Mouse (Mus musculus) embryonic facial prominence, embryonic 14.5 days (tissue): ENCODE measurements at regions not wholly inside any gene's neighbourhood (a gene's known extent, or its start where the extent isn't known, plus 50 kb on each side); places are given as distances from the start of the nearest gene placed in this dataset.

Source experiments
- ATAC-seq: fragments of 200-750 bp; cut with Nextera tagmentation; 2 replicates; pipeline ENCODE4 v1.8.0; 2017; ENCODE audit warnings: low read depth, moderate number of reproducible peaks, moderate TSS enrichment
- DNase-seq: peaks from one replicate; pipeline ENCODE4 v3.0.0-alpha.2; 2015; ENCODE audit warnings: low spot score
- H3K27ac ChIP-seq: fragments of 300-500 bp; sonication (generic); replicated peaks from 2 replicates; pipeline ENCODE4 v1.5.1; 2014; ENCODE audit warnings: low read depth, mild to moderate bottlenecking, low read length, moderate library complexity
- H3K27me3 ChIP-seq: fragments of 300-500 bp; sonication (generic); replicated peaks from 2 replicates; pipeline ENCODE4 v1.6.1; 2014; ENCODE audit warnings: low read length; ENCODE audit not compliant: control insufficient read depth, insufficient read depth
- H3K36me3 ChIP-seq: fragments of 300-500 bp; sonication (generic); 2 replicates; pipeline ENCODE4 v1.6.1; 2014; ENCODE audit warnings: low read length, mixed read lengths; ENCODE audit not compliant: control insufficient read depth, insufficient read depth
- H3K4me1 ChIP-seq: fragments of 300-500 bp; sonication (generic); 2 replicates; pipeline ENCODE4 v1.6.1; 2014; ENCODE audit warnings: antibody characterized with exemption, low read length; ENCODE audit not compliant: control insufficient read depth, insufficient read depth
- H3K4me2 ChIP-seq: fragments of 300-500 bp; sonication (generic); 2 replicates; pipeline ENCODE4 v1.6.1; 2014; ENCODE audit warnings: low read depth, mild to moderate bottlenecking, low read length, moderate library complexity, mixed read lengths
- H3K4me3 ChIP-seq: fragments of 300-500 bp; sonication (generic); 2 replicates; pipeline ENCODE4 v1.5.1; 2014; ENCODE audit warnings: low read depth, mild to moderate bottlenecking, low read length
- H3K9ac ChIP-seq: fragments of 300-500 bp; sonication (generic); 2 replicates; pipeline ENCODE4 v1.6.1; 2014; ENCODE audit warnings: low read depth, mild to moderate bottlenecking, low read length, moderate library complexity, mixed read lengths
- H3K9me3 ChIP-seq: fragments of 300-500 bp; sonication (generic); 2 replicates; pipeline ENCODE4 v1.6.1; 2016; ENCODE audit warnings: low read length; ENCODE audit not compliant: control insufficient read depth
- WGBS: fragments of 180-500 bp; shearing (Covaris S2); extraction: QIAGEN DNeasy Blood & Tissue Kit; methylation state at CpG from one replicate; pipeline ENCODE4 v1.1.7; 2014; 5-methylcytosine and 5-hydroxymethylcytosine counted together

DNA sequence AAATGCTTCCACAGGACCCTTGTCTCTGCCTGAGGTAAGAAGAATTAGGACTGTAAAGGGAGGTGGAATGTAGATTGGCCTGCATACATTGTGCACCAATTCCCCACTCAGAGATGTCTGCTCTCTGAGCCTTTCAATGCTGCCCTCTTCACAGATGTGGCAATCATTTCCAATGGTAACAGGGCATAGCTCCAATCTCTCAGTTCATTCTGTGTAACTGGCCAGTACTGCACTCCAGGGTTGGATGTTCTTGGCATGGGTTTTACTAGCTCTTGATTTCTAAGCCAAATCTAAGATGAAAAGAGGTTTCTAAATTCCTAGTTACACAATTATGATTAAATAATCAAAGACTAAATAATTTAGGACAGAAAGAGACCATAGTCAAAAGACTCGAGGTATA is 1439.8 kb upstream of the Lrrc6 start:
- no peaks in the 10 kb centered on the region for H3K4me1 ChIP-seq
- no peak for ATAC-seq

DNA sequence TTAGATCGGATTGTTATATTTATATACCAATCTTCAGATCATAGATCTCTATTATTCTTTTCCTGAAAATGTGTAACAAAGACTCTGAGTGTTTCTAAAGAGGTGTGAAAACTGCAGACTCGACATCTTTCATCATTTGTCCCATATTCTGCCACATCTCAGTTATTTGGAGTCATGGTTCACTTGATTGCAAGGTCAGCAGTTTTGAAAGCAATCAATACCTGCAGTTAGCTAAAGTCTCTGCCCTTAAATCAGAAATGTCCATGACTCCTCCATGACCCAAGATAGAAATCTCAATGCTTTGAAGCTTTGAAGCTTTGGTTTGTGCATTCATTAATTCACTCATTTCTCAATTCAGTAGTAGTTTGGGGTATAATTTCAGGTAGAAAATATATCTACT is 1424.2 kb upstream of the Lrrc6 start:
- ATAC-seq, result no peak
- Histone ChIP-seq H3K9ac (no peak overlapping the region), H3K27me3 (no peaks in the 10 kb centered on the region), H3K27ac (no peak overlapping the region), H3K36me3 (no peaks in the 10 kb centered on the region), H3K4me1 (no peaks in the 10 kb centered on the region), H3K9me3 (no peaks in the 10 kb centered on the region), H3K4me3 (no peak overlapping the region), H3K4me2 (no peak overlapping the region)
- WGBS, result 79% methylated on average over 2 of the region's 2 CpGs
- no peak for DNase-seq

More for the DNA sequence above, 1439.8 kb upstream of the Lrrc6 start:
- Histone ChIP-seq H3K4me3 (no peak overlapping the region), H3K27me3 (no peaks in the 10 kb centered on the region), H3K9ac (no peak overlapping the region), H3K27ac (no peak overlapping the region), H3K9me3 (no peaks in the 10 kb centered on the region), H3K4me2 (no peak overlapping the region), H3K36me3 (no peaks in the 10 kb centered on the region)
- WGBS, result 83% methylated on average over 1 of the region's 1 CpGs
- DNase-seq, result no peak

DNA sequence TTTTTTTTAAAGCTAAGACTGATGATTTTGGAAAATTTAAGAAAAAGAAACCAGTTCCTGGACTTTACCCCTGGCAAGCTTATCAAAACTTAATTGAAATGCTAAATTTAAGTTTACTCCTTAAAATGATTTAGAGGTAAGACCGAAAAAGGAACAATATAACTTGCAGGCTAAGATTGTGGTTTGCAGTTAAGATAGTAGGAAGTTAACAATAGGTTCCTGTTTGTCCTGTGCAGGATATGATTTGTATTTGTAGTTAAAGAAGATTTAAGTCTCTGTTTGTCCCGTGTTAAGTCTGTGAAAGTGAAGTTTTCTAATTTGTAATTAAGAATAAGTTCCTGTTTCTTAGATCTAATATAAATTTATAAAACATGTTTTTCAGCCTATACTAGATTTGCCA is 1406.3 kb upstream of the Lrrc6 start:
- Histone ChIP-seq H3K9me3 (no peaks in the 10 kb centered on the region), H3K27ac (no peak overlapping the region), H3K4me3 (no peak overlapping the region), H3K4me1 (no peaks in the 10 kb centered on the region), H3K36me3 (no peaks in the 10 kb centered on the region), H3K4me2 (no peak overlapping the region), H3K9ac (no peak overlapping the region), H3K27me3 (no peaks in the 10 kb centered on the region)
- WGBS, result 82% methylated on average over 2 of the region's 2 CpGs
- no peak for DNase-seq
- ATAC-seq, result no peak

DNA sequence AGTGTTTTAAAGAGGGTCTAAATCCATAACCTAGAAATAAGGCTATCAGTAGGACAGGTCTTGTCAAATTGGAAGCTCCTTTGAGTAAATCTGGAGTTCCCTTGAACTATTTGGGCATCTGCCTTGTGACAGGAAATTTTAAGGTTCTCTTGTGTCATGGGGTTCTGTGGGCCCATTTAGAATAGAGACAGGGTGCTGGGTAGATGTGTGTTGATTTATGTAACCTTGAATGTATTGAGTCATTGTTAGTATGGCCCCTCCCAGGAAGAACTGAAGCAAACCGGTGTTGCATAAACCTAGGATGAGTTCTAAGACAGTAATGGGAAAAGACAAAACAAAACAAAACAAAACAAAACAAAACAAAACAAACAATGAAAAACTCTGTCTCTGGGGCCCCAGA is 1404.6 kb upstream of the Lrrc6 start:
- no peak overlapping the region for H3K27ac ChIP-seq
- no peaks in the 10 kb centered on the region for H3K9me3 ChIP-seq
- ATAC-seq (no peak), DNase-seq (no peak)
- H3K4me1 ChIP-seq, result peaks cover 6% of the 10 kb centered on the region; the same call in 1 of the 2 replicates
- WGBS, result 69% methylated on average over 1 of the region's 1 CpGs
- H3K36me3 ChIP-seq, result no peaks in the 10 kb centered on the region
- H3K4me3 ChIP-seq, result no peak overlapping the region
- H3K4me2 ChIP-seq, result no peak overlapping the region
- no peak overlapping the region for H3K9ac ChIP-seq
- no peaks in the 10 kb centered on the region for H3K27me3 ChIP-seq

DNA sequence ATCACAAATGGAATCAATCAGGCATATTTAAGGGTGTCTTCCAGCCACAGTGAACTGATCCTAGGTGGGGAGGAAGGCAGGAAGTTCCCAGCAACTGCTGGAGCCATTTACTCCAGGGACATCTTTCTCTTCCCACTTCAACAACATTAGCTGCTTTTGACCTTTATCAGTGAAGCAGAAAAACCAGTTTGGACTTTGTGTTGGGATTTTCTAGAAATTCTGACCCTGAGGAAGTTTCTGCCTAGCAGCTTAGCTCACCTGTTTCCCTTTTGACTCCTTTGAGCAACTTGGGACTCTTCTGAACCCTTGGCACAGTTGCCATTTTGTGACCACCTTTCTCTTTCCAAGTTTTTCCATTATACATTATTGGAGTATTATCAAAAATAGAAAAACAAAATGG is 1403.9 kb upstream of the Lrrc6 start:
- H3K4me2 ChIP-seq, result no peak overlapping the region
- no peak overlapping the region for H3K27ac ChIP-seq
- no peak for DNase-seq
- no peaks in the 10 kb centered on the region for H3K9me3 ChIP-seq
- H3K4me3 ChIP-seq, result no peak overlapping the region
- H3K9ac ChIP-seq, result no peak overlapping the region
- no peak for ATAC-seq
- H3K27me3 ChIP-seq, result no peaks in the 10 kb centered on the region
- peaks cover 6% of the 10 kb centered on the region; the same call in 1 of the 2 replicates for H3K4me1 ChIP-seq
- H3K36me3 ChIP-seq, result no peaks in the 10 kb centered on the region

DNA sequence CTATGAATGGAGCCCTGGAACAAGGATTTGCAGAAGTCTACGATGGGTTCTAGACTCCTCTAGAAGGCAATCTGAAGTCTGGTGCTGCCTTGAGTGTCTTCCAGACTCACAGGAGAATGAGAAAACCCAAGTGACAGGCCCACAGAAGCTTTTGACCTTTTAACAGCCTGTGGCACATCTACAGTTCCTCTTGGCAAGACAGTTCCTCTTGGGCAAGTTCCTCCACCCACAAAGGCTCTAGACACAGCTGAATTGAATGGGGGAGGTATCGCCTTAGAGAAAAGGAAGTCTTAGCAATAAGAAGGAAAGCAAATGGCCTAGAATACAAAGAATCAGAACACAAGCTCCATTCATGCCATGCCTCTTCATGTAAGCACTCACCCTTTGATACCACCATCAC is 1402.3 kb upstream of the Lrrc6 start:
- Histone ChIP-seq H3K4me2 (no peak overlapping the region), H3K9ac (no peak overlapping the region), H3K4me3 (no peak overlapping the region), H3K27ac (no peak overlapping the region), H3K36me3 (no peaks in the 10 kb centered on the region), H3K4me1 (peaks cover 6% of the 10 kb centered on the region; the same call in 1 of the 2 replicates), H3K27me3 (no peaks in the 10 kb centered on the region), H3K9me3 (no peaks in the 10 kb centered on the region)
- WGBS, result 88% methylated on average over 2 of the region's 2 CpGs
- DNase-seq, result no peak
- no peak for ATAC-seq

DNA sequence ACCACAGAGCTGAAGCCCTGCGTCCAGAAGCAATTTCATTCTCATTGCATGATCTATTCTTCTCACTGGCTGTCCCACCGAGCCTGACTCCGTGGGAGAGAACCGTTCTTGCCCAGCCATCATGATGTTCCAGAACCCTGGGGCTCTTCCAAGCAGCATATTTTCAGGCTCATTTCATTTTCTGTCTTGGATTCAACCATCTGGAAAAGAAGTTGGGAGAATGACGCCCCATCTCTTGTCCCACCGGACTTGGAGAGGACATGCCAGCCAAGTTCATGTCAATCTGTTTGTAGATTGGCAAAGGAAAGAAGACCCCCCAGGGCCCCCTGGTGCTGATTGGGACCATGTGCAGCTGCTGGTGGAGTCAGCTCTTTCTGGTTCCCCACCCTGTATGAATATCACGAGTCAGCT is 1400.5 kb upstream of the Lrrc6 start:
- WGBS, result 58% methylated on average over 7 of the region's 7 CpGs
- DNase-seq, result peak; percentile 84
- H3K27me3 ChIP-seq, result no peaks in the 10 kb centered on the region
- no peak overlapping the region for H3K9ac ChIP-seq
- H3K4me3 ChIP-seq, result no peak overlapping the region
- H3K4me2 ChIP-seq, result no peak overlapping the region
- H3K9me3 ChIP-seq, result no peaks in the 10 kb centered on the region
- H3K36me3 ChIP-seq, result no peaks in the 10 kb centered on the region
- 0 out of 2 replicates have a peak overlapping the region, but pooled peaks have one; percentile 2 for H3K27ac ChIP-seq
- H3K4me1 ChIP-seq, result peaks cover 6% of the 10 kb centered on the region; the same call in 1 of the 2 replicates
- peak; percentile 65; the same call in 1 of the 2 replicates for ATAC-seq

DNA sequence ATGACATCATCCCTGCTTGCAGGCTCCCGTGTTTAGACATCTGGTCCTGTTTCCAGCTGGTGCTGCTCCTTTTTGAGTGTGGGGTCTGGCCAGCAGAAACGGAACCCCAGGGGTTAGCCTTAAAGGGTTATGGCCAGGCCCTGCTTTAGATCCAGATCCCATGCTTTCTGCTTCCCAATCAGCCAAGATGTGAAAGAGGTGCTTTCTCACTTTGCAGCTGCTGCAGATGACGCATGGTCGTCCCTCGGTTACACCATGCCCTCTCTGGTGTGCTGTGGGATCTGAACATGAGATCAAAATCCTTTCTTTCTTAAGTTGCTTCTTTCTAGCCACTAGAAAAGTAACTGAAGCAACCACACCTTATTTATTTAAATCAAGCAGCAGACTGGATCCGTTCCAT is 1399.1 kb upstream of the Lrrc6 start:
- Histone ChIP-seq H3K4me1 (peaks cover 6% of the 10 kb centered on the region; the same call in 1 of the 2 replicates), H3K4me2 (no peak overlapping the region), H3K27ac (no peak overlapping the region), H3K4me3 (no peak overlapping the region), H3K9ac (no peak overlapping the region), H3K9me3 (no peaks in the 10 kb centered on the region), H3K36me3 (no peaks in the 10 kb centered on the region), H3K27me3 (no peaks in the 10 kb centered on the region)
- DNase-seq (no peak), ATAC-seq (no peak)
- 66% methylated on average over 6 of the region's 6 CpGs for WGBS

DNA sequence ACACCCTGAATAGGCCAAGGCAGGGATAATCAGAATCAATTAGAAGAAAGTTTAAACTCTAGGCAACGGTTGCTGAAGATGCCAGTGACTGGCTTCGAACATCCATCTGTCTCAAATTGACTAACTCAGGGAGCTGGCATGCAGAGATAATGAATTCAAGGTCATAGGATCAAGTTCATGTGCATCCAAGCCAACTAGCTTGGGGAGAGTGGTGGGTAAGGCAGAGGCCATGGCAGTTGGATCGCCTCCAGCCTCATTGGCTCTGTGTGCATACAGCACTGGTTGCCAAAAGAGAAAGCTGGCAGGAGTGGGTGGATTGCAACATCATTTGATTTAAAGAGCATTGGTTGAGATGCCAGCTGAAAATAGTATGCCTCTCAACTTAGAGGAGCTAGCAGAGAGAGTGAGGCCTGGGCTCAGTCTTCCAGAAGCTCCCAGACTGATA is 1398.3 kb upstream of the Lrrc6 start:
- no peaks in the 10 kb centered on the region for H3K9me3 ChIP-seq
- 0 out of 2 replicates have a peak, but pooled peaks have one; percentile 57 for ATAC-seq
- 52% methylated on average over 3 of the region's 3 CpGs for WGBS

More for the DNA sequence above, 1398.3 kb upstream of the Lrrc6 start:
- Histone ChIP-seq H3K27me3 (no peaks in the 10 kb centered on the region), H3K27ac (no peak overlapping the region), H3K4me2 (no peak overlapping the region), H3K4me1 (peaks cover 6% of the 10 kb centered on the region; the same call in 1 of the 2 replicates), H3K36me3 (no peaks in the 10 kb centered on the region), H3K9ac (no peak overlapping the region), H3K4me3 (no peak overlapping the region)
- DNase-seq, result peak; percentile 79
